9 mouse cellular contexts compared by ENCODE assay signal in the genomic region with DNA sequence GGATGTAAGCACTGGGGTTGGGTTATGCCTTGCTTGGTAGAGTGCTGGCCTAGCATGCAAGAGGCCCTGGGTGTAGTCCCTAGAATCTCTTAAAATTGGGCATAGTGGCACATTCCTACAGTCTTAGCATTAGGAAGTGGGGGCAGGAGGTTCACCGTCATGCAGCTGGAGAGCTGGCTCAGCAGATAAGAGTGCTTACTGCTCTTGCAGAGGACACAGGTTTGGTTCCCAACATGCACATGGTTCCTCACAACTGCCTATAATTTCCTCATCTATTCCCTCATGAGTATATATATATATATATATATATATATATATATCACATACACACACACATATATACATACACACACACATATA. TPM values are rescaled to one million over a fixed set of nuclear protein-coding genes. Genes with fewer than 3 reads are reported as not detected.
DNase-seq lines count a peak whose midpoint lies in the region; ATAC-seq lines count a peak whose summit lies in the region.
"Had no signal": no experiment of that assay in that cellular context is flagged by ENCODE, and none has a peak within 500 bp of the region (broad histone marks: within the 10 kb centered on the region; RNA-seq: fewer than 3 reads in every experiment).

No protein-coding gene starts in this region.

- H3K4me1 ChIP-seq in forebrain, embryonic 15.5 days: peaks cover 16% of the 10 kb centered on the region
- H3K4me1 ChIP-seq in forebrain, embryonic 11.5 days (replicated peaks; ENCODE audit: control insufficient read depth, insufficient read depth, low read length): no peaks in the 10 kb centered on the region
- peaks cover 14% of the 10 kb centered on the region for H3K4me1 ChIP-seq in hindbrain, embryonic 15.5 days (replicated peaks)
- H3K4me1 ChIP-seq in hindbrain, embryonic 12.5 days: no peaks in the 10 kb centered on the region
- H3K4me1 ChIP-seq in midbrain, embryonic 16.5 days (ENCODE audit: control insufficient read depth, insufficient read depth, low read length): no peaks in the 10 kb centered on the region; the same call in 1 of the 2 replicates
- H3K4me1 ChIP-seq in midbrain, embryonic 15.5 days: 0 out of 2 replicates have a peak, but pooled peaks cover 8% of the 10 kb centered on the region
- peaks cover 12% of the 10 kb centered on the region for H3K4me1 ChIP-seq in stomach, embryonic 16.5 days (ENCODE audit: control insufficient read depth, insufficient read depth, low read length)

- peaks cover 2% of the 10 kb centered on the region; the same call in 1 of the 2 replicates for H3K9me3 ChIP-seq in forebrain, embryonic 15.5 days
- H3K9me3 ChIP-seq in forebrain, embryonic 11.5 days (ENCODE audit: control insufficient read depth, low read length): no peaks in the 10 kb centered on the region; the same call in 1 of the 2 replicates
- H3K9me3 ChIP-seq in hindbrain, embryonic 15.5 days: no peaks in the 10 kb centered on the region
- 0 out of 2 replicates have a peak, but pooled peaks cover 15% of the 10 kb centered on the region for H3K9me3 ChIP-seq in hindbrain, embryonic 12.5 days (replicated peaks)
- H3K9me3 ChIP-seq in midbrain, embryonic 16.5 days (replicated peaks; ENCODE audit: control insufficient read depth, low read length, poor library complexity, severe bottlenecking): no peaks in the 10 kb centered on the region
- 0 out of 2 replicates have a peak, but pooled peaks cover 4% of the 10 kb centered on the region for H3K9me3 ChIP-seq in midbrain, embryonic 15.5 days
- peaks cover 4% of the 10 kb centered on the region for H3K9me3 ChIP-seq in stomach, embryonic 16.5 days (replicated peaks; ENCODE audit: control insufficient read depth, low read length)

- H3K27ac ChIP-seq in forebrain, embryonic 15.5 days (replicated peaks): peak overlapping the region; percentile 75
- H3K27ac ChIP-seq in forebrain, embryonic 11.5 days (ENCODE audit: low read depth, low read length): no peak overlapping the region
- peak overlapping the region; percentile 61; the same call in 1 of the 2 replicates for H3K27ac ChIP-seq in hindbrain, embryonic 15.5 days (replicated peaks)
- H3K27ac ChIP-seq in hindbrain, embryonic 12.5 days: no peak overlapping the region
- H3K27ac ChIP-seq in midbrain, embryonic 16.5 days (ENCODE audit: low read length): peak overlapping the region; percentile 64; the same call in 1 of the 2 replicates
- no peak overlapping the region for H3K27ac ChIP-seq in midbrain, embryonic 15.5 days
- H3K27ac ChIP-seq in stomach, embryonic 16.5 days (ENCODE audit: low read length): peak overlapping the region; percentile 72; the same call in 1 of the 2 replicates

- H3K36me3 ChIP-seq in forebrain, embryonic 15.5 days: no peaks in the 10 kb centered on the region
- no peaks in the 10 kb centered on the region for H3K36me3 ChIP-seq in forebrain, embryonic 11.5 days (ENCODE audit: control insufficient read depth, insufficient read depth, low read length)
- no peaks in the 10 kb centered on the region for H3K36me3 ChIP-seq in hindbrain, embryonic 15.5 days
- no peaks in the 10 kb centered on the region for H3K36me3 ChIP-seq in hindbrain, embryonic 12.5 days
- no peaks in the 10 kb centered on the region for H3K36me3 ChIP-seq in midbrain, embryonic 16.5 days (ENCODE audit: control insufficient read depth, insufficient read depth, low read length)
- H3K36me3 ChIP-seq in midbrain, embryonic 15.5 days (replicated peaks): no peaks in the 10 kb centered on the region
- no peaks in the 10 kb centered on the region for H3K36me3 ChIP-seq in stomach, embryonic 16.5 days (ENCODE audit: control insufficient read depth, insufficient read depth, low read length)

- H3K9ac ChIP-seq in forebrain, embryonic 15.5 days (replicated peaks): no peak overlapping the region
- no peak overlapping the region for H3K9ac ChIP-seq in forebrain, embryonic 11.5 days (ENCODE audit: low read length)
- H3K9ac ChIP-seq in hindbrain, embryonic 15.5 days: no peak overlapping the region
- no peak overlapping the region for H3K9ac ChIP-seq in hindbrain, embryonic 12.5 days
- H3K9ac ChIP-seq in midbrain, embryonic 16.5 days (ENCODE audit: low read depth, low read length): no peak overlapping the region
- H3K9ac ChIP-seq in midbrain, embryonic 15.5 days: no peak overlapping the region
- 0 out of 2 replicates have a peak overlapping the region, but pooled peaks have one; percentile 10 for H3K9ac ChIP-seq in stomach, embryonic 16.5 days (ENCODE audit: low read length)

- no peaks in the 10 kb centered on the region for H3K27me3 ChIP-seq in forebrain, embryonic 15.5 days
- H3K27me3 ChIP-seq in forebrain, embryonic 11.5 days (ENCODE audit: control insufficient read depth, insufficient read depth, low read length): no peaks in the 10 kb centered on the region
- H3K27me3 ChIP-seq in hindbrain, embryonic 15.5 days: no peaks in the 10 kb centered on the region
- H3K27me3 ChIP-seq in hindbrain, embryonic 12.5 days: no peaks in the 10 kb centered on the region; the same call in 1 of the 2 replicates
- no peaks in the 10 kb centered on the region for H3K27me3 ChIP-seq in midbrain, embryonic 16.5 days (ENCODE audit: control insufficient read depth, insufficient read depth, low read depth, low read length)
- no peaks in the 10 kb centered on the region for H3K27me3 ChIP-seq in midbrain, embryonic 15.5 days (replicated peaks)
- H3K27me3 ChIP-seq in stomach, embryonic 16.5 days (ENCODE audit: control insufficient read depth, insufficient read depth, low read length): no peaks in the 10 kb centered on the region

- ATAC-seq in forebrain, embryonic 15.5 days (replicated peaks): no peak
- no peak for ATAC-seq in forebrain, embryonic 11.5 days (replicated peaks; ENCODE audit: low FRiP score)
- ATAC-seq in hindbrain, embryonic 15.5 days (ENCODE audit: low FRiP score, low read depth): peak; percentile 37; the same call in 1 of the 2 replicates
- ATAC-seq in hindbrain, embryonic 12.5 days (ENCODE audit: low FRiP score): no peak
- ATAC-seq in midbrain, embryonic 16.5 days: no peak
- ATAC-seq in midbrain, embryonic 15.5 days (replicated peaks): no peak
- ATAC-seq in stomach, embryonic 16.5 days (ENCODE audit: insufficient read depth, low FRiP score): no peak

- no peak overlapping the region for H3K4me3 ChIP-seq in forebrain, embryonic 15.5 days
- H3K4me3 ChIP-seq in forebrain, embryonic 11.5 days (ENCODE audit: low read depth, low read length): no peak overlapping the region
- no peak overlapping the region for H3K4me3 ChIP-seq in hindbrain, embryonic 15.5 days
- no peak overlapping the region for H3K4me3 ChIP-seq in hindbrain, embryonic 12.5 days
- H3K4me3 ChIP-seq in midbrain, embryonic 16.5 days (ENCODE audit: low read depth, low read length): no peak overlapping the region
- no peak overlapping the region for H3K4me3 ChIP-seq in midbrain, embryonic 15.5 days
- H3K4me3 ChIP-seq in stomach, embryonic 16.5 days (replicated peaks; ENCODE audit: low read length): no peak overlapping the region
- H3K4me3 ChIP-seq: myocyte had no signal

- no peak for DNase-seq in forebrain, embryonic 11.5 days (ENCODE audit: low spot score)
- no peak for DNase-seq in testis, postnatal 14 days (ENCODE audit: low spot score)

- WGBS in forebrain, embryonic 15.5 days: 80% methylated on average over 1 of the region's 1 CpGs
- WGBS in forebrain, embryonic 11.5 days: 100% methylated on average over 1 of the region's 1 CpGs
- WGBS in hindbrain, embryonic 15.5 days: 91% methylated on average over 1 of the region's 1 CpGs
- WGBS in hindbrain, embryonic 12.5 days: 100% methylated on average over 1 of the region's 1 CpGs
- WGBS in midbrain, embryonic 16.5 days: 88% methylated on average over 1 of the region's 1 CpGs
- 90% methylated on average over 1 of the region's 1 CpGs for WGBS in midbrain, embryonic 15.5 days
- WGBS in stomach, embryonic 16.5 days: 79% methylated on average over 1 of the region's 1 CpGs

- H3K4me2 ChIP-seq in forebrain, embryonic 15.5 days (replicated peaks): no peak overlapping the region
- no peak overlapping the region for H3K4me2 ChIP-seq in forebrain, embryonic 11.5 days (ENCODE audit: low read depth, low read length, severe bottlenecking)
- no peak overlapping the region for H3K4me2 ChIP-seq in hindbrain, embryonic 15.5 days
- H3K4me2 ChIP-seq in hindbrain, embryonic 12.5 days (replicated peaks): no peak overlapping the region
- no peak overlapping the region for H3K4me2 ChIP-seq in midbrain, embryonic 16.5 days (ENCODE audit: low read length)
- H3K4me2 ChIP-seq in midbrain, embryonic 15.5 days: no peak overlapping the region
- H3K4me2 ChIP-seq in stomach, embryonic 16.5 days (ENCODE audit: low read depth, low read length): no peak overlapping the region

RNA-seq across cellular contexts. Expression of a gene that starts 20.0 kb away (rescaled TPM):
- polyA plus RNA-seq in forebrain, embryonic 15.5 days (2015; fragmentation: Nextera tagmentation; extraction: Ambion mirVana): 299 and 300 TPM in 2 replicates
- 403 and 425 TPM in 2 replicates for polyA plus RNA-seq in forebrain, embryonic 11.5 days (2014; fragmentation: Nextera tagmentation; extraction: Ambion mirVana)
- polyA plus RNA-seq in hindbrain, embryonic 15.5 days (2015; fragmentation: Nextera tagmentation; extraction: Ambion mirVana): 215 and 225 TPM in 2 replicates
- 322 and 326 TPM in 2 replicates for polyA plus RNA-seq in hindbrain, embryonic 12.5 days (2016; fragmentation: Nextera tagmentation; extraction: Ambion mirVana)
- polyA plus RNA-seq in midbrain, embryonic 16.5 days (2015; fragmentation: Nextera tagmentation; extraction: Ambion mirVana): 210 and 224 TPM in 2 replicates
- polyA plus RNA-seq in midbrain, embryonic 15.5 days (2015; fragmentation: Nextera tagmentation; extraction: Ambion mirVana): 242 and 249 TPM in 2 replicates
- 606 and 633 TPM in 2 replicates for polyA plus RNA-seq in stomach, embryonic 16.5 days (2015; fragmentation: Nextera tagmentation; extraction: Ambion mirVana)

RNA-seq across cellular contexts. Expression of a gene that starts 51.5 kb away (rescaled TPM):
- polyA plus RNA-seq in forebrain, embryonic 15.5 days (2015; fragmentation: Nextera tagmentation; extraction: Ambion mirVana): 22.7 and 24.7 TPM in 2 replicates
- polyA plus RNA-seq in forebrain, embryonic 11.5 days (2014; fragmentation: Nextera tagmentation; extraction: Ambion mirVana): 15.7 and 17.3 TPM in 2 replicates
- 22.7 and 25.7 TPM in 2 replicates for polyA plus RNA-seq in hindbrain, embryonic 15.5 days (2015; fragmentation: Nextera tagmentation; extraction: Ambion mirVana)
- polyA plus RNA-seq in hindbrain, embryonic 12.5 days (2016; fragmentation: Nextera tagmentation; extraction: Ambion mirVana): 20.9 and 21.1 TPM in 2 replicates
- polyA plus RNA-seq in midbrain, embryonic 16.5 days (2015; fragmentation: Nextera tagmentation; extraction: Ambion mirVana): 25.2 and 25.3 TPM in 2 replicates
- 26.9 and 27.0 TPM in 2 replicates for polyA plus RNA-seq in midbrain, embryonic 15.5 days (2015; fragmentation: Nextera tagmentation; extraction: Ambion mirVana)
- 19.7 and 23.7 TPM in 2 replicates for polyA plus RNA-seq in stomach, embryonic 16.5 days (2015; fragmentation: Nextera tagmentation; extraction: Ambion mirVana)

Comparison
In these comparisons a context has a peak if more than half of its experiments do, and no peak if none do; other contexts are left out.
1. H3K27ac ChIP-seq: peak in forebrain, embryonic 15.5 days (single experiment), hindbrain, embryonic 15.5 days (single experiment), midbrain, embryonic 16.5 days (single experiment) and stomach, embryonic 16.5 days (single experiment); none in forebrain, embryonic 11.5 days (single experiment), hindbrain, embryonic 12.5 days (single experiment) and midbrain, embryonic 15.5 days (single experiment).